Mouse (Mus musculus) lung, embryonic 15.5 days (tissue): Measurements from ENCODE around the gene St8sia1. TPM values are rescaled to one million over a fixed set of nuclear protein-coding genes. Genes with fewer than 3 reads are reported as not detected.

Experiments used
- ATAC-seq: fragments of 200-750 bp; cut with Nextera tagmentation; 2 replicates; pipeline ENCODE4 v1.8.0; 2017; ENCODE audit warnings: moderate number of reproducible peaks, borderline replicate concordance; ENCODE audit not compliant: low FRiP score, low TSS enrichment; ENCODE audit errors: extremely low read depth
- H3K27ac ChIP-seq: fragments of 300-500 bp; sonication (generic); 2 replicates; pipeline ENCODE4 v1.5.1; 2015; ENCODE audit warnings: moderate library complexity, mild to moderate bottlenecking, inconsistent platforms
- H3K27me3 ChIP-seq: fragments of 300-500 bp; sonication (generic); 2 replicates; pipeline ENCODE4 v1.6.1; 2015; ENCODE audit warnings: inconsistent platforms
- H3K36me3 ChIP-seq: fragments of 300-500 bp; sonication (generic); 2 replicates; pipeline ENCODE4 v1.6.1; 2015; ENCODE audit warnings: inconsistent platforms
- H3K4me1 ChIP-seq: fragments of 300-500 bp; sonication (generic); 2 replicates; pipeline ENCODE4 v1.6.1; 2015; ENCODE audit warnings: inconsistent platforms
- H3K4me2 ChIP-seq: fragments of 300-500 bp; sonication (generic); 2 replicates; pipeline ENCODE4 v1.6.1; 2015; ENCODE audit warnings: inconsistent platforms, mild to moderate bottlenecking, moderate library complexity
- H3K4me3 ChIP-seq: fragments of 300-500 bp; sonication (generic); 2 replicates; pipeline ENCODE4 v1.5.1; 2015; ENCODE audit warnings: mild to moderate bottlenecking, inconsistent platforms
- H3K9ac ChIP-seq: fragments of 300-500 bp; sonication (generic); 2 replicates; pipeline ENCODE4 v1.6.1; 2015; ENCODE audit warnings: inconsistent platforms
- H3K9me3 ChIP-seq: fragments of 300-500 bp; sonication (generic); 2 replicates; pipeline ENCODE4 v1.6.1; 2016; ENCODE audit warnings: inconsistent platforms
- WGBS: fragments of 180-500 bp; shearing (Covaris S2); methylation state at CpG from one replicate; pipeline ENCODE4 v1.1.7; 2015; 5-methylcytosine and 5-hydroxymethylcytosine counted together
- polyA plus RNA-seq: library from polyadenylated mRNA; unstranded; fragments of >200 nt; fragmentation: Nextera tagmentation; extraction: Ambion mirVana; gene quantifications from 2 replicates; pipeline ENCODE4 v1.2.1, GENCODE M21; 2015

St8sia1 gene
- polyA plus RNA-seq, 1 experiment from 2014 or later: 0.46 TPM

GRCm38 (mm10) chr6:142972205-142972604, 8.0 kb upstream of the St8sia1 start:
- H3K9me3 ChIP-seq: no peaks in the 10 kb centered on the region
- H3K27ac ChIP-seq: no peak overlapping the region
- H3K4me2 ChIP-seq: no peak overlapping the region
- no peak for ATAC-seq
- H3K4me3 ChIP-seq: no peak overlapping the region
- H3K36me3 ChIP-seq: no peaks in the 10 kb centered on the region
- H3K27me3 ChIP-seq: no peaks in the 10 kb centered on the region
- no peaks in the 10 kb centered on the region for H3K4me1 ChIP-seq
- WGBS: 60% methylated on average over 2 of the region's 2 CpGs
- no peak overlapping the region for H3K9ac ChIP-seq

- no peak overlapping the region for H3K9ac ChIP-seq
- H3K4me3 ChIP-seq: no peak overlapping the region
- peaks cover 25% of the 10 kb centered on the region for H3K27me3 ChIP-seq
- H3K9me3 ChIP-seq: no peaks in the 10 kb centered on the region
- peaks cover 9% of the 10 kb centered on the region; the same call in 1 of the 2 replicates for H3K4me1 ChIP-seq
- ATAC-seq: no peak
- no peak overlapping the region for H3K27ac ChIP-seq
- no peak overlapping the region for H3K4me2 ChIP-seq
- 89% methylated on average over 1 of the region's 1 CpGs for WGBS
- H3K36me3 ChIP-seq: no peaks in the 10 kb centered on the region
These were observed 3.2 kb upstream of the St8sia1 start for GRCm38 (mm10) chr6:142967407-142967806.

GRCm38 (mm10) chr6:142964531-142965385, 506 bp upstream of the St8sia1 start:
- ATAC-seq: peak; percentile 75; the same call in 1 of the 2 replicates
- Histone ChIP-seq H3K27ac (no peak overlapping the region), H3K4me3 (peak overlapping the region; percentile 50), H3K36me3 (no peaks in the 10 kb centered on the region), H3K9me3 (no peaks in the 10 kb centered on the region), H3K4me2 (peak overlapping the region; percentile 98), H3K27me3 (peaks cover 31% of the 10 kb centered on the region), H3K9ac (peak overlapping the region; percentile 19; the same call in 1 of the 2 replicates), H3K4me1 (peaks cover 9% of the 10 kb centered on the region; the same call in 1 of the 2 replicates)
- WGBS: under 1% methylated on average over 39 of the region's 39 CpGs

GRCm38 (mm10) chr6:142963480-142964075, 674 bp downstream of the St8sia1 start:
- no peak overlapping the region for H3K27ac ChIP-seq
- peaks cover 9% of the 10 kb centered on the region; the same call in 1 of the 2 replicates for H3K4me1 ChIP-seq
- peak overlapping the region; percentile 50 for H3K4me3 ChIP-seq
- H3K27me3 ChIP-seq: peaks cover 31% of the 10 kb centered on the region
- no peaks in the 10 kb centered on the region for H3K36me3 ChIP-seq
- H3K9me3 ChIP-seq: no peaks in the 10 kb centered on the region
- peak overlapping the region; percentile 98 for H3K4me2 ChIP-seq
- no peak; the same call in 1 of the 2 replicates for ATAC-seq
- 22% methylated on average over 30 of the region's 30 CpGs for WGBS
- H3K9ac ChIP-seq: no peak overlapping the region

GRCm38 (mm10) chr6:142962881-142963280, 1.4 kb downstream of the St8sia1 start:
- 87% methylated on average over 14 of the region's 14 CpGs for WGBS
- no peak for ATAC-seq
- H3K4me2 ChIP-seq: no peak overlapping the region

GRCm38 (mm10) chr6:142962476-142962875, 1.8 kb downstream of the St8sia1 start:
- Histone ChIP-seq H3K9ac (no peak overlapping the region), H3K9me3 (no peaks in the 10 kb centered on the region), H3K27me3 (peaks cover 31% of the 10 kb centered on the region), H3K4me3 (no peak overlapping the region), H3K4me1 (peaks cover 9% of the 10 kb centered on the region; the same call in 1 of the 2 replicates), H3K4me2 (no peak overlapping the region), H3K36me3 (no peaks in the 10 kb centered on the region), H3K27ac (no peak overlapping the region)
- WGBS: 78% methylated on average over 10 of the region's 10 CpGs
- no peak for ATAC-seq

More at GRCm38 (mm10) chr6:142962881-142963280, 1.4 kb downstream of the St8sia1 start:
- no peak overlapping the region for H3K4me3 ChIP-seq
- H3K36me3 ChIP-seq: no peaks in the 10 kb centered on the region
- H3K4me1 ChIP-seq: peaks cover 9% of the 10 kb centered on the region; the same call in 1 of the 2 replicates
- H3K27ac ChIP-seq: no peak overlapping the region
- no peak overlapping the region for H3K9ac ChIP-seq
- peaks cover 31% of the 10 kb centered on the region for H3K27me3 ChIP-seq
- H3K9me3 ChIP-seq: no peaks in the 10 kb centered on the region

GRCm38 (mm10) chr6:142961721-142962455, 2.4 kb downstream of the St8sia1 start:
- no peak overlapping the region for H3K27ac ChIP-seq
- H3K4me1 ChIP-seq: peaks cover 9% of the 10 kb centered on the region; the same call in 1 of the 2 replicates
- H3K9ac ChIP-seq: no peak overlapping the region
- peaks cover 31% of the 10 kb centered on the region for H3K27me3 ChIP-seq
- no peak overlapping the region for H3K4me2 ChIP-seq
- no peak for ATAC-seq
- H3K4me3 ChIP-seq: no peak overlapping the region
- H3K9me3 ChIP-seq: no peaks in the 10 kb centered on the region
- WGBS: 73% methylated on average over 9 of the region's 9 CpGs
- no peaks in the 10 kb centered on the region for H3K36me3 ChIP-seq

- no peaks in the 10 kb centered on the region for H3K36me3 ChIP-seq
- H3K9me3 ChIP-seq: no peaks in the 10 kb centered on the region
- no peak overlapping the region for H3K27ac ChIP-seq
- ATAC-seq: no peak
- 0 out of 2 replicates have a peak, but pooled peaks cover under 1% of the 10 kb centered on the region for H3K27me3 ChIP-seq
- H3K4me3 ChIP-seq: no peak overlapping the region
- H3K9ac ChIP-seq: no peak overlapping the region
- H3K4me2 ChIP-seq: no peak overlapping the region
- 80% methylated on average over 4 of the region's 4 CpGs for WGBS
- H3K4me1 ChIP-seq: no peaks in the 10 kb centered on the region
These were observed 7.7 kb downstream of the St8sia1 start for GRCm38 (mm10) chr6:142956556-142956955.

GRCm38 (mm10) chr6:142955281-142955680, 9.0 kb downstream of the St8sia1 start:
- H3K4me1 ChIP-seq: no peaks in the 10 kb centered on the region
- no peak overlapping the region for H3K9ac ChIP-seq
- H3K4me2 ChIP-seq: no peak overlapping the region
- no peak overlapping the region for H3K27ac ChIP-seq
- no peaks in the 10 kb centered on the region for H3K27me3 ChIP-seq
- H3K4me3 ChIP-seq: no peak overlapping the region
- no peaks in the 10 kb centered on the region for H3K9me3 ChIP-seq
- no peak for ATAC-seq
- 88% methylated on average over 3 of the region's 3 CpGs for whole genome bisulfite sequencing
- no peaks in the 10 kb centered on the region for H3K36me3 ChIP-seq

GRCm38 (mm10) chr6:142953189-142953588, 11.1 kb downstream of the St8sia1 start:
- no peaks in the 10 kb centered on the region for H3K9me3 ChIP-seq
- H3K4me2 ChIP-seq: no peak overlapping the region
- no peaks in the 10 kb centered on the region for H3K4me1 ChIP-seq
- H3K36me3 ChIP-seq: no peaks in the 10 kb centered on the region
- no peaks in the 10 kb centered on the region for H3K27me3 ChIP-seq
- H3K9ac ChIP-seq: no peak overlapping the region
- ATAC-seq: no peak
- no peak overlapping the region for H3K27ac ChIP-seq
- no peak overlapping the region for H3K4me3 ChIP-seq

- Histone ChIP-seq H3K4me2 (no peak overlapping the region), H3K36me3 (no peaks in the 10 kb centered on the region), H3K9me3 (no peaks in the 10 kb centered on the region), H3K4me3 (no peak overlapping the region), H3K27ac (no peak overlapping the region), H3K9ac (no peak overlapping the region), H3K4me1 (no peaks in the 10 kb centered on the region), H3K27me3 (no peaks in the 10 kb centered on the region)
- ATAC-seq: no peak
- WGBS: 82% methylated on average over 7 of the region's 7 CpGs
These were observed 11.8 kb downstream of the St8sia1 start for GRCm38 (mm10) chr6:142952361-142952954.
